Comparison of ENCODE assay signal across 1 mouse cellular context in the genomic region with DNA sequence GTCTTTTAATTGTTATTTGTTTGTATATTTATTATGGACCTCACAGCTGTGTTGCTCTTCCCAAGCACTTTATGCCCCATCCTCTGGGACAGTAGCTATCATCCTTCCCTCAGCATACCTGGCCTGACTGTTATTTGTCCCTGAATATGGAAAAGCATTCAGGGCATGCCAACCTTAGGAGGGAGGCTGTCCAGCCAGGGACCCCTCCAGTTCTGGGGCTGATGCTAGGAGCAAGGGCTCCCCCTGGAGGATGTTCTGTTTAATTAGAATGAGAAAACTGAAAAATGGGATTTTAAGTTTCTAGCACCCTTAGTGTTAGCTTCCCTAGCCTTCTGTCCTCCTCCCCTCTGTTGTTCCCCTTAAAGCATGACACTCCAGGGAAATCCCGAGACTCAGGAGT.
TF ChIP-seq lines count a peak whose summit lies in the region.

No protein-coding gene starts in this region.

TF ChIP-seq in CH12.LX, 34 proteins besides CTCF, POLR2A, EP300 and RAD21 (continued from another document):
- TF ChIP-seq MAX (IDR thresholded peaks at IDR 0.05; ENCODE audit: low read length) (no peak), ELF1 (IDR thresholded peaks at IDR 0.05; ENCODE audit: low read depth, low read length) (no peak), SIN3A (IDR thresholded peaks at IDR 0.05; ENCODE audit: low read length) (no peak)
